Mouse (Mus musculus) right cerebral cortex, postnatal 36 days (tissue): ENCODE measurements around the gene Nudt21.

Source experiments
- DNase-seq, 2 experiments: peaks; one replicate each; pipeline ENCODE4 v3.0.0; 2022; ENCODE audit warnings: low spot score in 2 of 2, mixed read lengths in 1 of 2

Gene Nudt21

DNA sequence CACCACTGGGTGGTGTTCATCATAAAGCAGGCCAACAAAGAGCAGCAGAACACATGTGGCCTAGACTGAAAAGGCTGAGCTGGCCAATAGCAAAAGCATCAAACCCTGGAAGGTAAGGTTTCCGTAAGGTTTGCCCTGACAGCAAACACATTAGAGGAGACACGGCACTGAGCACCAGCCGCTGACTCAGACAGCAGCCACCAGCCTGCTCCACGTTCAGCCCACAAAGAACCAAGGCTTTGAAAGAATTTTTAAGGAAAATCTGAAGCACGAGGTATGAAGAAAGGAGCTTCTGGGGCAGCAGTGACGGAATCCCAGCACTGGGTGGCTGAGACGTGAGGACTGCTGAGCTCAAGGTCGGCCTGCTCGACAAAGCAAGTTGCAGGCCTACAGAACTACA is 32.7 kb downstream of the Nudt21 start:
- no peak for DNase-seq

DNA sequence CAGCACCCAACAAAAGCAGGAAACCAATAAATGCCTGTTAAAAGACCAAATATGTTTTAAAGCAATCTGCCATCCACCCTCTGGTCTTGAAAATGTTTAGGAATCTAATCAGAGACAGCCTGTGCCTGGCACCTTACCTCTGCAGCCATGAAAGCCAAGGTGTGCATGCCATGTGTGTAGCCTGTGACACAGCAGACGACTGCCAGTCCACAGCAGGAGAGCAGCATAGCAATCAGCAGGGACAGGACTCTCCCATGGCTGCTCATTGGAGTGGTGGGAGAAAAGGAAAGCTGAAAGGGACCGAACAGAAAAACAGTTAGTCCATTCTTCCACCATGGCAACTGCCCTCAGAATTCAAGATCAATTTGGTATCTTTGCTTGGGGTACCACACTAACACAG is 37.9 kb downstream of the Nudt21 start:
- no peak for DNase-seq

DNA sequence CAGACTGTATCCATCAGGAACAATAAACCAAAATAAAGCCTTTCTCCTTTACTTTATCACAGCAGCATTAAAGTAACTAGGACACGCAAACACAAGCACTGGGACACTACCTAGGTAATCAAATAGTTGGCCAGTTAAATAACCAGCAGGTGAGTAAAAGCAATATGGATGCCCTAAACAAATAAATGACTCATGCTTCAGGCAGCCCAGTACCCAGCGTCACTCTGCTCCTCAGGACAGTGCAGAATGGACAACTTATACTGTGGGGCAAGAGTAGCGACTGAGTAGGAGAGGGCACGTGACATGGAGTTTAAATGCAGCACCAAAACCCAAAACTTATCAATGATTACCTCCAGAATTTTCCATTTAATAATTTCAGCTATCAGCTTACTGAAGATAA is 47.1 kb downstream of the Nudt21 start:
- DNase-seq = no peak

DNA sequence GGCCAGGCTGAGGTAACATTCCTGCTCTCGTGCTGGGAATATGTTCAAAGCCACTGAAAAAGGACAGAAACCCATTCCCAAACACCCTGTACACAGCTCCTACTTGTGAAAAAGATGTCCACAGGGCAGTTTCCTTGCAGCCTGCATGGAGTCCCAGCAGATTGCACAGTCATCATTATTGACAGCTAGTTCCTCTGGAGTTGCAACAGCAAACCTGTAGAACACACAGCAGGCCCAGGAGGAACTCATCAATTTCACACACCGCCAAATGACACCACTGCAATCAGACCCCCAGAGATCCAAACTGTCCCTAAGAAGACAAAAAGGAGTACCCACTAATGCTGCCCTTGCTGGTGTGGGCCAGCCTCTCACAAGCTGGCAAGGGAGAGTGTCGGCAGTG is 52.1 kb downstream of the Nudt21 start:
- DNase-seq = no peak

DNA sequence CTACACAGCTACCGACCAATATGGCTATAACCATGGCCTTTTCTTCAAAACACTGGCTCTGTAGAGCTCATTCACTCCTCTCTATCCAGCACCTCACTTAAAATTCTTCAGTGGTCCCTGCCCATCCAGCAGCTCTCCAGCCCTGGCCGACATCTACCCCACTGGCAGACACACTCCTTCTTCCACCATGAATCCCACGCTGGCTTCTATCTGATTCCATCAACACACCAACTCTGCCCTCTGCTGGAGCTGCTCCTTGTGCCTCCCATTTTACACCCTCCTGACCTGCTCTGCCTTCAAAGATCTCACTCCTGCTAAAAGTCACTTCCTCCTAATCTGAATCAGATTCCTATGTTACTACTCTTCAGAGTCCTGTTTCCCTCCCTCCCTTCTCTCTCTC is 53.0 kb downstream of the Nudt21 start:
- DNase-seq = no peak

DNA sequence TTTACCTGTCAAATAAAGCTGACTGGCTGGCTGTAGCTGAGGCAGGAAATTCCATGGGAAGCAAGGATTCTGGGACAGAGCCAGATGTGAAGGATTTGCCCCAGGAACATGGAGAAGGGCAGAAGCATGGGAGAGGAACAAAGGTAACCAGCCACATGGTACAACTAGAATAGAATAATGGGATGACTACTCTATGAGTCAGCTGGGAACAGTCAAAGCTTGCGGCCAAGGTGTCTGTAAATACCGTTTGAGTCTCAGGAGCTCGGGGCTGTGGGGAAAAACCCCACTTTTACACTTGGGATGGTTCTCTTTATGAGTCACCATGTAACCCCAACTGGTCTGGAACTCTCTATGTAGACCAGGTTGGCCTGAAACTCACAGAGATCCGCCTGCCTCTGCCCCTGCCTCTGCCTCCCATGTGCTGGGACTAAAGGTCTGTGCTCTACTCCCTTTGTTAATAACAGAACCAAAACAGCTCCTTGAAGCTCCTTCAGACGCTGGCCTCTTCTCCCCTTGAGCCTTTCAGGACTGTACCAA is 55.1 kb downstream of the Nudt21 start:
- DNase-seq = no peak

DNA sequence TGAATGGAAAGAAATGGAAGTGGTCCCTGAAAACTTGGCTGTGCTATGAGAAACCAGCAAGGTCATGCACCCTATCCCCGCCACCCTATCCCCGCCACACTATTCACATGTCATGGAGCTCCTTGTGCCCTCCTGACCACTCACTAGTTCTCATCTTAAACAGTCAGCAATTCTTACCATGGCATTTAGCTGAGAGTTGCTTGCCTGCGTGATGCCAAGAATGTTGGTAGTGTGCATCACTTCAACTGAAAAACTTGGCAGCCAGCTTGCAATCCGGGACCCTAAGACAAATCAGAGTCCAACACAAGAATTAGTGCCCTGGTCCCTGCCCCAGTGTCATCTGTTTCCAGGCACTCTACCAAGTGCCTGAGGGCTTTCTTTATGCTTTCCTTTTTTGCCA is 56.7 kb downstream of the Nudt21 start:
- DNase-seq = no peak

DNA sequence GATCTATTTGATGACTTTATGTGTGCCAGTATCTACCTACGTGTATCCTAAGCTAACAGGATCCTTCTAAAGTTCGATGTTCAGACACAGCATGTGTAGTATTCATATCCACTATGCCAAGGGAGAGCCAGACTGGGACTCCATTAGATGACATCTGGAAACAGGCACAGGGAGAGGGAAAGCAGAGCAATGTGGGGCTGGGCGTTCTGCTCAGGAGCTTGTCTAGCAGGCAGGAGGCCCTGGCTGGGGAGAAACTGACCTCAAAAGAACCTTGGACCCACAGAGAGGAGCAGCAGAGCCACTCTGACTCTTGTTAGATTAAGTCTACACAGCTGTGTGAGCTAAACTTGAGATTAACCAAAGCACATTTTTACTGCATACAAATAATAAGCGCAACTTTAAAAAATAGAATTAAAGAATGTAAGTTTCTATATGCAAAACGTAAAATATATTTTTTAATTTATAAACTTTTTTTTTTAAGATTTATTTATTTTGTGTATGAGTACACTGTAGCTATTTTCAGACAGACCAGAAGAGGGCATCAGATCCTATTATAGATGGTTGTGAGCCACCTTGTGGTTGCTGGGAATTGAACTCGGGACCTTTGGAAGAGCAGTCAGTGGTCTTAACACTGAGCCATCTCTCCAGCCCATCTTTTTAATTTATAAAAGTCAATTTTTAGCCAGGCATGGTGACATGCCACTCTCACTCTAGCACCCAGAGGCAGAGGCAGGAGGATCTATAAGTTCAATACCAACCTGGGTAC is 60.2 kb downstream of the Nudt21 start:
- DNase-seq = no peak

DNA sequence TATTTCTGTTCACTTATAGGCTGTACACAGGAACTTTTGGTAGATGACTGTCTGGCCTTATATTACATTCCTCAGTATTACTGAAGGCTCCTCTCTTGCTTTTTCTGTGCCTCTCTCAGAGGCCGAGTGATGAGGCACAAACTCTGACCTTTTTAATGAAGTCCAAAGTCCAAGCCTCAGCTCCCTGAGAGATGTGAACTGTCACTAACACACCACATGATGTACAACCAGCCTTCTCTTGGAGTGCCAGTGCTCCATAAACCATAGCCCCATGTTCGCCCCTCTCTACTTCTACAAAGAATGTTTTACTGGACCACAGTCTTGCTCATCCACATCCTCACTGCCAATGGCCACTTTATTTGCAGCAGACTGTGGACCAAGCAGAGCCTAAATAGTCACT is 61.5 kb downstream of the Nudt21 start:
- DNase-seq = no peak

DNA sequence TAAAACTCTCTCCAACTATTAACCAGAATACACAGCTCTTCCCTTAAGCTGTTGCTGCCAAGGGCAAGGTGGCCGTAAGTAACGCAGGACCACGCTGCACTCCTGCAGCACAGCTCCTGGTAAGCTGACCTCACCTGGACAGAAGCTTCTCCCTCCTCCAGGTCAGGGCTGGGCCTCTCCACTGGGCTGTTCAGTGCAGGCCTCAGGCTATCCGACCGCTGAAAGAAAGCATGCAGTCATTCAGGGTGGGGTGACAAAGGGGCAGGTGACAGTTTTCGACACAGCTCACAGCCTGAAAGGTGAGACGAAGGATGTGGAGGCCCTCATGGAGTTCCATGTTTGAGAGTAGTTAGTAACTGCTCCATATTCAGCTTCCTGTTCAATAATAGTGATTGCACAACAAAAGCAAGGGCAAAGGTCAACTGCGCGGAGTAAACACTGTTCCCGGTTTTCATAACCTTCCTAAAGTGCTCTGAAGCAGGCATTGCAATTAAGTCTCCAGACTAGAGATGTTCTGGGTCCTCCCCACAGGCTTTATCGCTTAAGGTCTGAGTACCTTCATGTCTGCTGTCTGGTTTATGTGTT is 62.1 kb downstream of the Nudt21 start:
- DNase-seq = no peak

DNA sequence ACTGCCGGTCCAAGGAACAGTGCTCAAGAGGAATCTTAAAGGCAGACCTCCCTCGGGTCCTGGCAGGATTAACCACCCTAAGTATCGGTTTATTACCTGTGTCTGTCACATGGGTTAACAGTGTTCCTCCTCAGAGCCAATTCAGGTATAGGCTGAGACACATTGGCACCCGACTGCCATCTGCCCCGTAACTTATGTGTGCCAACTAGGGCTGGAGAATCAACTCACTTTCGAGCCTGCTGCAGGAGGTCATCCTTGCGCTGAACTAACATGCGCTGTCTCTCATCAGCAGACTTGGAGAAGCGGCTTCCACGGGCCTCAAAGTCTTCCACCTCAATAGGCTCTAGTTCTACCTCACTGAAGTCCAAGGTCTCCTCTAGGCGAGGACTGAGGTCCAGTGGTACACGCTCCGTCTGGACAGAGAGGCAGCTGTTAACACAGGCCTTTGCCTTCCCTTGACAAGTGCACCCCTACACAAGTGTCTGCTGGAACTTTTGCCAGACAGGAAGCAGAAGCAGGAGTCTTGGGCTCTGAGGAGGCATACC is 62.9 kb downstream of the Nudt21 start:
- DNase-seq = no peak

DNA sequence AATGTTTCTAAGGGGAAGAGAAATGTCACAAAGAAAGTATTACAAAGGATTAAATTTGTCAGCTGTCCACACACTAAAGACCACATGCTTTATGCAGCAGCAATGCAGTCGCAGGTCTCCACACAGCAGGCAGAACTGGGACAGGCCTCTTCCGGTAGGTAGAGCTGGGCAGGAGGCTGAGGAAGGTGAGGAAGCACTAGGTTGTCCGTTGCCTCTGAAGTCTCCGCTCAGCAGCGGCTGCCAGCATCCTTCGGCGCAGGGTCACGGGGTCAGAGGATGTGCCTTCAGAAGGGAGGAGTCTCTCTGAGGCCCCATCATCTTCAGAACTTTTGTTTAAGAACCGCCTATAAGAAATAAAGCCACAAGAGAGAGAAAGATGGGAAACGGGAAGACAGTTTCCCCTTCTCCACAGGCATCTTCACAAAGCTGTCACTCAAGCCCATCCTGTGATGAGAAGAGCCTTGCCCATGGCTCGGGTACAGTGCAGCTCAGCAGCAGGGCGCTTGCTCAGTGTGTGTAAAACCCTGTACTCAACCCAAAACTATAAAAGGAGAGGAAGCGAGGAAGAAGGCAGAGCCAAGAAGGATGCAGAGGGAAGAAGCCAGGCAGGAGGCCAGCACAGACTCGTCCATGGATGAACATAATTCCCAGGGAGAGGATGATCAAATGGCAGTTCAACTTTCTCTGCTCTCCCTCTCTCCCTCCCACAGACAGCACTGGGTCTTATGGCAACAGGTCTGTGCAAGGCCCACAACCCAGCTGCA is 63.7 kb downstream of the Nudt21 start:
- no peak for DNase-seq

DNA sequence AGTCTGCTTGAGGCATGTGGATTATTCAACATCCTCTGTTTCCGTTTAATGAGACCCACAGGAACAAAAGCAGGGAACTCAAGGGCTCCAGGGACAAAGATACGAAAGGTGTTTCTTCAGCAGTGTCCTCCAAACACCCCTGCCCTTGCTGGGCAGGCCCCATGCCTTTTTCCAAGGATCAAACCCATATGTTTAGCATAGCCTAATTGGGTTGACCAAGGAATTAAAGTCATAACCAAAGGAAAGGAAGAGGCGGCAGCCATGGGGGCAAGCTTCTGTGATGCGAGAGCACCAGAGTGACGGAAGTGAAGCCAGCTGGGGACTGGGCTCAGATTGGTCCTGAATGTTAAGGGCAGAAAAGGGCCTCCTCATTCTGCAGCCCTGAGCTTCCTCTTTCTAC is 64.6 kb downstream of the Nudt21 start:
- DNase-seq = no peak

DNA sequence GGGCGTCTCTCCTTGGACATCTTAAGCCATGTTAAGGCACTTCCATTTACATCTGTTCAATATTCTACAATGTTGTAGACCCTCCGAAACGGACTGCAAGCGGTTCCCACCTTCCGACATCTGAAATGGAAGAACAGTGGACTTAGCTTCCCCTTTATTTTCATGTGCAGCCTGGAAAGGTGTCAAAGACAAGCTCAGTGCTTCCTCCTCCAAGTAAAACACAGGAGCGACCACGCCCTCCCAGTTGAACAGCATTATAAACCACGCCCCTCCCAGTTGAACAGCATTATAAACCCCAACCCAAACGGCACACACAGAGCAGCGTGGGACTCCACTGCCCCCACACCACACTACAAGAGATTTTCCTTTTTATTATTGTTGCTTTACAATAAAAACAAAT is 65.4 kb downstream of the Nudt21 start:
- no peak for DNase-seq

DNA sequence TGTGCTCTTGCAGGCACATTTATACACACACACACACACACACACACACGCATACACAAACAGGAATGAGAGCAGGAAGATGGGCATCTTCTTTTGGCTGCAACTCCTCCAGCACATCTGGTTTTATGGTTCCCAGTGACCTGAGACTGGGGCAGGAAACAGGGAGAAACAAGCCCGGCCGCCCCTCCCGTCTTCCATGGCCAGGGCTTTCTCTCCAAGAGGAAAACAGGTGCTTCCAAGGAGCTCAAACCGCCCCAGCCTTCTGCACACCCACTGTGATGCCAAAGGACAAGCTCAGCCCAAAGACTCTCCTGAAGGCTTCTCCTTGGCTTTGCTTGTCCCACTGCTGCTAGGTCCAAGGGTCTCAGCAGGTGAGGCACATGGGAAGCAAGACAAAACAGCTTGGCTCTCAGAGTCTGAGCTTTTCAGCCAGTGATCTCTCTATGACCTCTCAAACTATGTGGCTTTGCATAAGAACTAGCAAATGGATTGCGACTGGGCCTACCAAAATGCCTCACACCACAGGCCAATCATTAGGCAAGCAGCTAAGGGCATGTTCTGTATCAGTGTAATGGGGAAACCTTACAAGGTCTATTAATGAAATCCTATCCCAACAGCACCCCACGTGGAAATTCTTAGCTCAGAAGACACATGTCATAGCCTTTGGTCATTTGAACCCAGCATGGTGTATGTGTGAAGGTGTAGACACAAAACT is 67.0 kb downstream of the Nudt21 start:
- no peak for DNase-seq

DNA sequence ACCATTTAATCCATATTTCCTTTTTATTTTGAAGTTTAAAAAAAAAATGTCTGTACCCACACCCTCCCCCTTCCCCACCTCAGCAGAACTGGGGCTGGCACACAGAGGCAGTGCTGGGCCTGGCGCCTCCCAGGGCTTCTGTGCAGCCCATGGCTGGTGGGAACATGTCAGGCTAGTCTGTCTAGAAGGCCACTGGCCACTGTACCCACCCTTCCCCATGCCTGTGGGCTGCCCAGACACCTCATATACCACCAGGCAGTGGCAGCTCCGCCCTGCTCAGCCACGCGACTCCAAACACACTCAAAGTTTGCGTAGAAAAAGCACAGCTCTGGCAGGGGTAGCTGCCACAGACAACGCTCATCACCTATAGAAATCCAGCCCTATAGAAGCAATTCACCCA is 68.5 kb downstream of the Nudt21 start:
- no peak for DNase-seq
